In genomic region chr11:101448899-101449298, GRCm38 (mm10) we compare ENCODE assay signal across 9 mouse cellular contexts. TPM values are rescaled to one million over a fixed set of nuclear protein-coding genes. Genes with fewer than 3 reads are reported as not detected.
DNase-seq lines count a peak whose midpoint lies in the region; ATAC-seq and TF ChIP-seq lines count a peak whose summit lies in the region.
"Had no signal": no experiment of that assay in that cellular context is flagged by ENCODE, and none has a peak within 500 bp of the region (broad histone marks: within the 10 kb centered on the region; RNA-seq: fewer than 3 reads in every experiment).

No protein-coding gene starts in this region.

- peak overlapping the region; percentile 50; the same call in 1 of the 2 replicates for H3K9ac ChIP-seq in kidney, embryonic 14.5 days (ENCODE audit: low read depth, low read length)
- H3K9ac ChIP-seq in ES-Bruce4 (ENCODE audit: low read depth, poor library complexity, severe bottlenecking): peak overlapping the region; percentile 20; the same call in 1 of the 2 replicates
- H3K9ac ChIP-seq in heart, embryonic 16.5 days (ENCODE audit: low read length): peak overlapping the region; percentile 59

- no peak for ATAC-seq in kidney, embryonic 14.5 days (ENCODE audit: low FRiP score, low TSS enrichment)
- no peak; the same call in 1 of the 2 replicates for ATAC-seq in heart, embryonic 16.5 days (replicated peaks; ENCODE audit: extremely low read depth, insufficient read depth, low FRiP score)
- ATAC-seq in megakaryocyte-erythroid progenitor cell, adult 5-6 weeks (replicated peaks; ENCODE audit: low FRiP score, low TSS enrichment, poor library complexity, severe bottlenecking): 0 out of 2 replicates have a peak, but pooled peaks have one; percentile 11

- H3K4me2 ChIP-seq in kidney, embryonic 14.5 days (replicated peaks; ENCODE audit: low read depth, low read length): peak overlapping the region; percentile 45
- H3K4me2 ChIP-seq in heart, embryonic 16.5 days (ENCODE audit: low read depth, low read length): peak overlapping the region; percentile 56

- TF ChIP-seq EP300 in ES-Bruce4 (IDR thresholded peaks at IDR 0.05; ENCODE audit: insufficient read depth, low read depth, low read length): no peak

- 91% methylated on average over 4 of the region's 4 CpGs for WGBS in kidney, embryonic 14.5 days
- 69% methylated on average over 4 of the region's 4 CpGs for WGBS in heart, embryonic 16.5 days

- no peaks in the 10 kb centered on the region for H3K27me3 ChIP-seq in kidney, embryonic 14.5 days (ENCODE audit: control insufficient read depth, insufficient read depth, low read length)
- H3K27me3 ChIP-seq in ES-Bruce4 (ENCODE audit: control insufficient read depth, insufficient read depth, low read length, poor library complexity, severe bottlenecking): no peaks in the 10 kb centered on the region
- no peaks in the 10 kb centered on the region for H3K27me3 ChIP-seq in heart, embryonic 16.5 days (ENCODE audit: control insufficient read depth, insufficient read depth, low read length)

- no peak for DNase-seq in kidney, postnatal 25 days
- DNase-seq in left cerebral cortex, adult 8-10 months (ENCODE audit: low spot score in 2 of 2): no peak
- no peak for DNase-seq in right cerebral cortex, postnatal 10 days (ENCODE audit: low spot score in 2 of 2)
- DNase-seq in left cerebral cortex, adult 11 months (ENCODE audit: low spot score): no peak

- no peak for TF ChIP-seq POLR2A in ES-Bruce4 (IDR thresholded peaks at IDR 0.05; ENCODE audit: insufficient read depth, low read length)

- H3K36me3 ChIP-seq in kidney, embryonic 14.5 days (ENCODE audit: control insufficient read depth, insufficient read depth, low read length): peaks cover 21% of the 10 kb centered on the region
- H3K36me3 ChIP-seq in ES-Bruce4 (ENCODE audit: control insufficient read depth, insufficient read depth, low read length, poor library complexity, severe bottlenecking): peaks cover 16% of the 10 kb centered on the region
- H3K36me3 ChIP-seq in heart, embryonic 16.5 days (ENCODE audit: control insufficient read depth, insufficient read depth): peaks cover 14% of the 10 kb centered on the region

- peaks cover 1% of the 10 kb centered on the region; the same call in 1 of the 2 replicates for H3K4me1 ChIP-seq in kidney, embryonic 14.5 days (ENCODE audit: control insufficient read depth, insufficient read depth, low read length)
- peaks cover 5% of the 10 kb centered on the region for H3K4me1 ChIP-seq in ES-Bruce4 (ENCODE audit: control insufficient read depth, insufficient read depth, low read length)
- peaks cover 4% of the 10 kb centered on the region; the same call in 1 of the 2 replicates for H3K4me1 ChIP-seq in heart, embryonic 16.5 days (ENCODE audit: control insufficient read depth, insufficient read depth, low read length)

- no peaks in the 10 kb centered on the region for H3K9me3 ChIP-seq in kidney, embryonic 14.5 days (ENCODE audit: control insufficient read depth, low read length)
- no peaks in the 10 kb centered on the region for H3K9me3 ChIP-seq in ES-Bruce4 (replicated peaks; ENCODE audit: control insufficient read depth, insufficient read depth, low read length, poor library complexity, severe bottlenecking)
- H3K9me3 ChIP-seq in heart, embryonic 16.5 days (replicated peaks; ENCODE audit: control insufficient read depth, low read length): no peaks in the 10 kb centered on the region

- TF ChIP-seq CTCF in ES-Bruce4 (IDR thresholded peaks at IDR 0.05; ENCODE audit: low read depth, low read length): no peak

- H3K27ac ChIP-seq in kidney, embryonic 14.5 days (ENCODE audit: low read depth, low read length): no peak overlapping the region
- no peak overlapping the region for H3K27ac ChIP-seq in ES-Bruce4 (ENCODE audit: insufficient read depth, low read length)
- peak overlapping the region; percentile 87 for H3K27ac ChIP-seq in heart, embryonic 16.5 days (ENCODE audit: low read length)

- H3K4me3 ChIP-seq in kidney, embryonic 14.5 days (ENCODE audit: low read length): peak overlapping the region; percentile 35
- no peak overlapping the region for H3K4me3 ChIP-seq in ES-Bruce4 (ENCODE audit: low read depth, low read length)
- peak overlapping the region; percentile 62 for H3K4me3 ChIP-seq in heart, embryonic 16.5 days (ENCODE audit: low read length)

RNA-seq across cellular contexts. Expression of gene Ifi35, which starts 0.7 kb away (rescaled TPM):
- 9.6 and 10.4 TPM in 2 replicates for polyA plus RNA-seq in kidney, embryonic 14.5 days (2014; fragmentation: Nextera tagmentation; extraction: Ambion mirVana)
- polyA plus RNA-seq in ES-Bruce4 (2011; ENCODE audit: insufficient read depth, insufficient read length, low read depth, missing spikeins): 6.7 and 9.0 TPM in 2 replicates
- polyA plus RNA-seq in heart, embryonic 16.5 days (2015; fragmentation: Nextera tagmentation; extraction: Ambion mirVana): 25.1 and 31.9 TPM in 2 replicates
- total RNA-seq in megakaryocyte-erythroid progenitor cell, adult 5-6 weeks (2014; fragmentation: Nextera tagmentation): 35.5 and 44.1 TPM in 2 replicates
- 31.7 and 33.5 TPM in 2 replicates for total RNA-seq in megakaryocyte-erythroid progenitor cell, adult 5-6 weeks (2017)
- total RNA-seq in left cerebral cortex, adult 8-10 months (2022): 1 to 10 TPM; 2.8 to 4.8 (median 3.3) TPM

RNA-seq across cellular contexts. Expression of gene Rpl27, which starts 6.8 kb away (rescaled TPM):
- polyA plus RNA-seq in kidney, embryonic 14.5 days (2014; fragmentation: Nextera tagmentation; extraction: Ambion mirVana): 430 and 578 TPM in 2 replicates
- 1,188 and 1,249 TPM in 2 replicates for polyA plus RNA-seq in ES-Bruce4 (2011; ENCODE audit: insufficient read depth, insufficient read length, low read depth, missing spikeins)
- polyA plus RNA-seq in heart, embryonic 16.5 days (2015; fragmentation: Nextera tagmentation; extraction: Ambion mirVana): 166 and 174 TPM in 2 replicates
- 1,243 and 1,644 TPM in 2 replicates for total RNA-seq in megakaryocyte-erythroid progenitor cell, adult 5-6 weeks (2014; fragmentation: Nextera tagmentation)
- total RNA-seq in megakaryocyte-erythroid progenitor cell, adult 5-6 weeks (2017): 3,990 and 4,375 TPM in 2 replicates
- 10 to 100 TPM; 20.6 to 44.6 (median 32.7) TPM for total RNA-seq in left cerebral cortex, adult 8-10 months (2022)

RNA-seq across cellular contexts. Expression of gene Rnd2, which starts 15.9 kb away (rescaled TPM):
- polyA plus RNA-seq in kidney, embryonic 14.5 days (2014; fragmentation: Nextera tagmentation; extraction: Ambion mirVana): 7.0 and 10.8 TPM in 2 replicates
- polyA plus RNA-seq in ES-Bruce4 (2011; ENCODE audit: insufficient read depth, insufficient read length, low read depth, missing spikeins): 11.2 and 11.4 TPM in 2 replicates
- 7.9 and 8.2 TPM in 2 replicates for polyA plus RNA-seq in heart, embryonic 16.5 days (2015; fragmentation: Nextera tagmentation; extraction: Ambion mirVana)
- total RNA-seq in megakaryocyte-erythroid progenitor cell, adult 5-6 weeks (2014; fragmentation: Nextera tagmentation): 1.6 and 7.2 TPM in 2 replicates
- 3.5 and 3.8 TPM in 2 replicates for total RNA-seq in megakaryocyte-erythroid progenitor cell, adult 5-6 weeks (2017)
- total RNA-seq in left cerebral cortex, adult 8-10 months (2022): 100 to 1,000 TPM; 156 to 190 (median 176) TPM

RNA-seq across cellular contexts. Expression of gene Vat1, which starts 17.1 kb away (rescaled TPM):
- 25.0 and 28.4 TPM in 2 replicates for polyA plus RNA-seq in kidney, embryonic 14.5 days (2014; fragmentation: Nextera tagmentation; extraction: Ambion mirVana)
- 91.2 and 101 TPM in 2 replicates for polyA plus RNA-seq in ES-Bruce4 (2011; ENCODE audit: insufficient read depth, insufficient read length, low read depth, missing spikeins)
- polyA plus RNA-seq in heart, embryonic 16.5 days (2015; fragmentation: Nextera tagmentation; extraction: Ambion mirVana): 33.0 and 37.9 TPM in 2 replicates
- total RNA-seq in megakaryocyte-erythroid progenitor cell, adult 5-6 weeks (2014; fragmentation: Nextera tagmentation): 6.5 and 7.4 TPM in 2 replicates
- 3.3 and 5.4 TPM in 2 replicates for total RNA-seq in megakaryocyte-erythroid progenitor cell, adult 5-6 weeks (2017)
- total RNA-seq in left cerebral cortex, adult 8-10 months (2022): 10 to 100 TPM; 40.7 to 54.4 (median 45.8) TPM

RNA-seq across cellular contexts. Expression of gene Ptges3l, which starts 23.8 kb away (rescaled TPM):
- polyA plus RNA-seq in kidney, embryonic 14.5 days (2014; fragmentation: Nextera tagmentation; extraction: Ambion mirVana): 8.9 and 10.3 TPM in 2 replicates
- polyA plus RNA-seq in ES-Bruce4 (2011; ENCODE audit: insufficient read depth, insufficient read length, low read depth, missing spikeins): not detected in 2 replicates
- 78.9 and 83.6 TPM in 2 replicates for polyA plus RNA-seq in heart, embryonic 16.5 days (2015; fragmentation: Nextera tagmentation; extraction: Ambion mirVana)
- total RNA-seq in megakaryocyte-erythroid progenitor cell, adult 5-6 weeks (2014; fragmentation: Nextera tagmentation): not detected in 2 replicates
- total RNA-seq in megakaryocyte-erythroid progenitor cell, adult 5-6 weeks (2017): not detected in 2 replicates
- 1 to 10 TPM; 2.1 to 3.5 (median 3.1) TPM for total RNA-seq in left cerebral cortex, adult 8-10 months (2022)
- total RNA-seq: hematopoietic stem cell, adult 5-6 weeks had no signal
